Mouse (Mus musculus) hindbrain, postnatal 0 days (tissue): ENCODE data around the gene Pxdn. TPM values are rescaled to one million over a fixed set of nuclear protein-coding genes. Genes with fewer than 3 reads are reported as not detected.

Experiments used
- ATAC-seq: fragments of 200-750 bp; cut with Nextera tagmentation; 2 replicates; pipeline ENCODE4 v1.8.0; 2017; ENCODE audit warnings: mild to moderate bottlenecking, moderate TSS enrichment, moderate library complexity
- DNase-seq: peaks from one replicate; pipeline ENCODE4 v3.0.0-alpha.2; 2015; ENCODE audit warnings: low spot score
- H3K27ac ChIP-seq: fragments of 300-500 bp; sonication (generic); 2 replicates; pipeline ENCODE4 v1.5.1; 2014; ENCODE audit warnings: mild to moderate bottlenecking
- H3K27me3 ChIP-seq: fragments of 300-500 bp; sonication (generic); 2 replicates; pipeline ENCODE4 v1.6.1; 2014; ENCODE audit warnings: low read length, mixed read lengths; ENCODE audit not compliant: insufficient read depth
- H3K36me3 ChIP-seq: fragments of 300-500 bp; sonication (generic); 2 replicates; pipeline ENCODE4 v1.6.1; 2014; ENCODE audit warnings: low read length, mixed read lengths; ENCODE audit not compliant: insufficient read depth
- H3K4me1 ChIP-seq: fragments of 300-500 bp; sonication (generic); 2 replicates; pipeline ENCODE4 v1.6.1; 2014; ENCODE audit warnings: antibody characterized with exemption, low read length, mixed read lengths; ENCODE audit not compliant: insufficient read depth
- H3K4me2 ChIP-seq: fragments of 300-500 bp; sonication (generic); 2 replicates; pipeline ENCODE4 v1.6.1; 2014; ENCODE audit warnings: low read depth, mild to moderate bottlenecking, low read length, moderate library complexity, mixed read lengths
- H3K4me3 ChIP-seq: fragments of 300-500 bp; sonication (generic); 2 replicates; pipeline ENCODE4 v1.5.1; 2014; ENCODE audit warnings: low read length
- H3K9ac ChIP-seq: fragments of 300-500 bp; sonication (generic); replicated peaks from 2 replicates; pipeline ENCODE4 v1.6.1; 2014; ENCODE audit warnings: mild to moderate bottlenecking, low read length, moderate library complexity, mixed read lengths
- H3K9me3 ChIP-seq: fragments of 300-500 bp; sonication (generic); 2 replicates; pipeline ENCODE4 v1.6.1; 2016; ENCODE audit warnings: low read length, mixed read lengths
- CTCF ChIP-seq: IDR thresholded peaks from 2 replicates; pipeline ENCODE4 v1.5.1; 2016; ENCODE audit warnings: antibody characterized with exemption, control low read depth, low read depth
- WGBS: fragments of 180-500 bp; shearing (Covaris S2); extraction: QIAGEN DNeasy Blood & Tissue Kit; methylation state at CpG from one replicate; pipeline ENCODE4 v1.1.7; 2014; 5-methylcytosine and 5-hydroxymethylcytosine counted together
- polyA plus RNA-seq: library from polyadenylated mRNA; unstranded; fragments of >200 nt; fragmentation: Nextera tagmentation; extraction: Ambion mirVana; gene quantifications from 2 replicates; pipeline ENCODE4 v1.2.1, GENCODE M21; 2015
- total RNA-seq: library from RNA; depleted of rRNA; stranded (reverse); fragments of >200 nt; gene quantifications from 2 replicates; pipeline ENCODE4 v1.2.3, GENCODE M21; 2014; rRNA removed

Pxdn gene
- 68.8 and 72.1 TPM in 2 replicates for total RNA-seq
- polyA plus RNA-seq, result 15.4 and 15.7 TPM in 2 replicates

- H3K27me3 ChIP-seq, result no peaks in the 10 kb centered on the region
- DNase-seq (no peak), ATAC-seq (no peak)
- H3K36me3 ChIP-seq, result no peaks in the 10 kb centered on the region
- peak within 1 kb of the TSS; percentile 82 for H3K4me2 ChIP-seq
- H3K9me3 ChIP-seq, result no peaks in the 10 kb centered on the region
- peaks cover 16% of the 10 kb centered on the region for H3K4me1 ChIP-seq
- H3K27ac ChIP-seq, result peak within 1 kb of the TSS; percentile 86
- peak within 1 kb of the TSS; percentile 80 for H3K4me3 ChIP-seq
- 32% methylated on average over 8 of the region's 8 CpGs for WGBS
- peak within 1 kb of the TSS; percentile 76 for H3K9ac ChIP-seq
- no peak for TF ChIP-seq CTCF
Observed at GRCm38 (mm10) chr12:29937308-29937707, at the start of gene Pxdn. TSS of gene Pxdn (plus strand) at chr12:29937608.

DNA sequence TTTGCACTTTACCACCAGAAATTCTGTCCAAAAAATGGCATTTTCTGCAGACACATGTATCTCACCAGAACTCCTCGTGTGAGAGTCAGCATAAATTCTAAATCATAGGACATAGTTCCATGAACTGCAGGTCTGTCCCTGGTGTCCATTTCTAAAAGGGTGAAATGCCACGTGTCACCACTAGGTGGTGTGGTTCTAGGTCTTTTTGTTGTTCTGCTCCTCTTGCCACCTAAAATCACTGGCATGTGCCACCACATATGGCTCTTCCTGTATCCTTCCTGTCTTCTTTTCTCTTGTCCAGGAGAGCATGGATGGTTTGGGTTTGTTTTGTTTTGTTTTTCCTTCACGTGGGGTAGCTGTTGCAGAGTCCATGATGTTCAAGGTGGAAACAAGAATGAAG lies 42.7 kb upstream of the Pxdn start:
- Histone ChIP-seq H3K27me3 (no peaks in the 10 kb centered on the region), H3K4me1 (no peaks in the 10 kb centered on the region), H3K9me3 (no peaks in the 10 kb centered on the region), H3K4me2 (no peak overlapping the region), H3K9ac (no peak overlapping the region), H3K27ac (no peak overlapping the region), H3K4me3 (no peak overlapping the region), H3K36me3 (peaks cover 3% of the 10 kb centered on the region; the same call in 1 of the 2 replicates)
- peak; percentile 91 for TF ChIP-seq CTCF
- DNase-seq (peak; percentile 72), ATAC-seq (peak; percentile 16; the same call in 1 of the 2 replicates)
- WGBS, result 22% methylated on average over 3 of the region's 3 CpGs

GRCm38 (mm10) chr12:29897533-29898085 lies 39.8 kb upstream of the Pxdn start:
- no peak for TF ChIP-seq CTCF
- H3K4me1 ChIP-seq, result no peaks in the 10 kb centered on the region
- DNase-seq (peak; percentile 25), ATAC-seq (peak; percentile 73)
- H3K27ac ChIP-seq, result 0 out of 2 replicates have a peak overlapping the region, but pooled peaks have one; percentile 8
- no peaks in the 10 kb centered on the region for H3K9me3 ChIP-seq
- H3K4me2 ChIP-seq, result no peak overlapping the region
- H3K9ac ChIP-seq, result no peak overlapping the region
- WGBS, result 52% methylated on average over 3 of the region's 3 CpGs
- no peak overlapping the region for H3K4me3 ChIP-seq
- H3K27me3 ChIP-seq, result no peaks in the 10 kb centered on the region
- H3K36me3 ChIP-seq, result peaks cover 3% of the 10 kb centered on the region; the same call in 1 of the 2 replicates

DNA sequence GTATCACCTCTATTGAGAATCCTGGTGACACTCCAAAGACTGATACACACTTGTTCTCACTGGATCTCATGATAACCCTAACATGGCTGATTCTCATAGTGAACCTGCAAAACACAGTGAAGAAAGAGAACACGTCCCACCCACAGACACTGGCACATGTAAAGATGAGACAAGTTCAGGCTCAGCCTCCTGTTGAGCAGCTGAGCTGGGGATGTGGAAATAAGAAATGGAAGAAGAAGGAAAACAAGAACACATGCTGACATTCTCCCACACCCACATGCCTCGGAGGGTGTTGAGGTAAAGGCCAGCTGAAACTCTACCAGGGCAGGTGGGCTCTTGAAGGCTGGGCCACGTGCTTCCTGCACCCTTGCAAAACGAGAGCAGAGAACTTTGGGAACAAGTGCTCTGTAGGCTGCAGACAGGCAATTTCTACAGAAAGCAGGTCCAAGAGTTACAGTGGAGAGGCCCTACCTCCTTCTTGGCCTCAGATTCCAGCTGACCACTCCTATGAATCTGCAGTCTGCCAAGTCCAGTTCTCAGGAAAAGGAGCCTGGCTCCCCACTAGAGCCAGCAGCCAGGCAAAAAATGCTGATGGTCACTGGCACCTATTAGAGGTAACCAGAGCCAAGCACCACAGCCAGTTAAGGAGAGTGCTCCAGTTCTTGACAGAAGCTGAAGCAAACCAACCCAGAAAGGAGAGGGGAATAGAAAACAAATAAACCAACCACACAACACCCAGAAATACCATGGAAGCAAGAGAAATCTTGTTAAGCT lies 33.1 kb upstream of the Pxdn start:
- no peaks in the 10 kb centered on the region for H3K27me3 ChIP-seq
- H3K4me2 ChIP-seq, result no peak overlapping the region
- no peak for ATAC-seq
- H3K9ac ChIP-seq, result no peak overlapping the region
- no peak overlapping the region for H3K4me3 ChIP-seq
- H3K9me3 ChIP-seq, result no peaks in the 10 kb centered on the region
- 81% methylated on average over 4 of the region's 4 CpGs for WGBS
- no peak overlapping the region for H3K27ac ChIP-seq
- TF ChIP-seq CTCF, result no peak
- no peaks in the 10 kb centered on the region for H3K4me1 ChIP-seq
- no peaks in the 10 kb centered on the region for H3K36me3 ChIP-seq
- DNase-seq, result no peak

- H3K4me2 ChIP-seq, result no peak overlapping the region
- H3K27me3 ChIP-seq, result no peaks in the 10 kb centered on the region
- DNase-seq (peak; percentile 80), ATAC-seq (peak; percentile 60)
- H3K4me3 ChIP-seq, result no peak overlapping the region
- H3K9ac ChIP-seq, result no peak overlapping the region
- H3K36me3 ChIP-seq, result peaks cover 8% of the 10 kb centered on the region; the same call in 1 of the 2 replicates
- WGBS, result 50% methylated on average over 2 of the region's 2 CpGs
- H3K9me3 ChIP-seq, result no peaks in the 10 kb centered on the region
- H3K4me1 ChIP-seq, result no peaks in the 10 kb centered on the region
- TF ChIP-seq CTCF, result peak; percentile 81
- peak overlapping the region; percentile 1; the same call in 1 of the 2 replicates for H3K27ac ChIP-seq
Observed at GRCm38 (mm10) chr12:29907056-29907455, 30.4 kb upstream of the Pxdn start.

DNA sequence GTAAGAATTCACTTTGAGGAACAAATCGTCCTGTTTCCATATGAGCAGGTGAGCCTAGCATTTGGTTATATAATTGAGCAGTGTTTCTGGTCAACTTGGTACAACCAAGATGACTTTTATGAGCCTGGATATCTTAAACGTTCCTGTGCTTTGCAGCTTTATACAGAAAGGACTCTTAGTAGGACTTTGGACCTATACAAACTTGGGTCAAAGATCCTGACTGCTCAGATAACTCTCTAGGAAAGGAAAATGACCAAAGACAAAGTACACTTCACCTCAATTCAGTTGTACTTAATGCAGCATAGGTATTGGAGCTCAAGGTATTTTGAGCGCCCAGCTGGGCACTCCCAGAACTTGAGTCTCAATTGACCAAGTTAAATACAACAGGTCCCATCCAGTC lies 21.3 kb upstream of the Pxdn start:
- no peak overlapping the region for H3K9ac ChIP-seq
- H3K4me1 ChIP-seq, result no peaks in the 10 kb centered on the region
- WGBS, result 87% methylated on average over 3 of the region's 3 CpGs
- no peak overlapping the region for H3K4me3 ChIP-seq
- TF ChIP-seq CTCF, result no peak
- H3K27ac ChIP-seq, result no peak overlapping the region
- no peak overlapping the region for H3K4me2 ChIP-seq
- no peaks in the 10 kb centered on the region for H3K27me3 ChIP-seq
- ATAC-seq (no peak), DNase-seq (no peak)
- H3K36me3 ChIP-seq, result peaks cover 28% of the 10 kb centered on the region
- no peaks in the 10 kb centered on the region for H3K9me3 ChIP-seq
